Mouse (Mus musculus): ENCODE results near the gene Dgcr8. TPM values are rescaled to one million over a fixed set of nuclear protein-coding genes. Genes with fewer than 3 reads are reported as not detected.
A peak's percentile ranks its signal among the peaks of the same experiment; 100 is the strongest.

The Dgcr8 gene
- polyA plus RNA-seq, 1 experiment = 70.0 TPM

DNA sequence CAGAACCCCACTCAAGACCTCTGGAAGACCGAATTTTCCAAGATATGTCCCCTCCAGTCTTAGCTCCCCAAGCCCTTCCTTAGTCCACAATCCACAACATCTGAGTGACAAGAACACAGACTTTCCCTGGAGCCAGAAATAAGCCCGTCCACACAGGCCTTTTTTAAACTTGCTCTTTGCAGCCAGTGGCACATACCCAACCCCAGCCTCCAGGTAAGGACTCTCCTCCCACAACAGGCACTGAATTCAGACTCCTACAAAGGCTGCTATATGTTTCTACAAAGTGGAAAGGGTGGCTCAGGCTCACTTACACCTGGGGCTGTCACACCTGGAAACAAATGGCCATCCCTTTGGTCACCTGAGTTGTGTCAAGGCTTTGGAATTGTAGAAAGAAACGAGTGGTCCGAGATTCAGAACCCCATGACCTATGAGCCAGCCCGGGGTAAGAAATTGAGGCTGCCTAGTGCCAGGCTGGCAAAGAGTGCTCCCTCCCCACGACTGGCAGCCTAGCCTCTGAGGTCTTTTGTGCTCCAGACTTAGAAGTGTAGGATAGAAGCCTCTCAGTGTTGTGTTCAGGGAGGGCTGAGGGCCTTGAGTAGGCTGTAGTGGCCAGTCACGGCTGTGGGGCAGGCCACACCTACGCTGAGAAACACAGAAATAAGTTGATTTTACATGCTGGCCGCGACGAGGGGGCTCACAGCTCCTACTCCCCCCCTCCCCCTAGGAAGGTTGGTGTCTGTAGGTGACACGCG, 55.0 kb downstream of the Dgcr8 start:
- H3K36me3 ChIP-seq (ENCODE audit: control insufficient read depth, insufficient read depth, low read length) = no peaks in the 10 kb centered on the region; the same call in 1 of the 2 replicates
- no peak for DNase-seq
- peak overlapping the region; percentile 85 for H3K27ac ChIP-seq (ENCODE audit: control insufficient read depth, insufficient read depth, low read length)
- TF ChIP-seq POLR2A (IDR thresholded peaks at IDR 0.05; ENCODE audit: control insufficient read depth, extremely low read depth, insufficient read depth, low read length, poor library complexity) = no peak
- no peak for TF ChIP-seq CTCF (IDR thresholded peaks at IDR 0.05; ENCODE audit: borderline replicate concordance, control insufficient read depth, extremely low read depth, insufficient read depth, low read length, poor library complexity)
- H3K4me1 ChIP-seq (replicated peaks; ENCODE audit: control insufficient read depth, insufficient read depth, low read length) = peaks cover 57% of the 10 kb centered on the region
- WGBS = 2% methylated on average over 13 of the region's 13 CpGs
- H3K27me3 ChIP-seq (ENCODE audit: control insufficient read depth, insufficient read depth, low read length) = no peaks in the 10 kb centered on the region
- peak overlapping the region; percentile 80 for H3K4me3 ChIP-seq (ENCODE audit: control insufficient read depth, insufficient read depth, low read length)

DNA sequence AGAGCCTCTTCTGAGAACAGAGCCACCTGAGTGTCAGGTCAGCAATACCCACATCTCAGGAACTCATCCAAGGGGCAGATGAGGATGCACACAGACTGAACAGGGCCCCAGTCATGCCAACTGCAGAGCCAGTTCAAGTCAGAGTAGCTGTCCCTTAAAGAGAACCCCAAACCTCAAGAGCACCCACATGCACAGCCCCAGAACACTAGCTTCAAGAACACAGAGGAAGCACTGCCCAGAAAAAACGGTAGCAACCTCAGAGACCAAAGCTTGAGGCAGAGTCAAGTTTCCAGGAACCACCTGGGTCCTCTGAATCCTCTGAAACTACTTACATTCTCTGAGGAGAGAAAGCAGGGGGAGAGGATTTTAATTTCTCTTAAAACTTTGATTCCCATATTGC, 55.6 kb downstream of the Dgcr8 start:
- Histone ChIP-seq H3K27me3 (ENCODE audit: control insufficient read depth, insufficient read depth, low read length) (no peaks in the 10 kb centered on the region), H3K36me3 (ENCODE audit: control insufficient read depth, insufficient read depth, low read length) (peaks cover under 1% of the 10 kb centered on the region), H3K27ac (ENCODE audit: control insufficient read depth, insufficient read depth, low read length) (peak overlapping the region; percentile 99), H3K4me1 (replicated peaks; ENCODE audit: control insufficient read depth, insufficient read depth, low read length) (peaks cover 62% of the 10 kb centered on the region), H3K4me3 (ENCODE audit: control insufficient read depth, insufficient read depth, low read length) (peak overlapping the region; percentile 40)
- TF ChIP-seq CTCF (IDR thresholded peaks at IDR 0.05; ENCODE audit: borderline replicate concordance, control insufficient read depth, extremely low read depth, insufficient read depth, low read length, poor library complexity) (no peak), POLR2A (IDR thresholded peaks at IDR 0.05; ENCODE audit: control insufficient read depth, extremely low read depth, insufficient read depth, low read length, poor library complexity) (no peak)
- WGBS = 0% methylated on average over 1 of the region's 1 CpGs
- DNase-seq = peak; percentile 57

DNA sequence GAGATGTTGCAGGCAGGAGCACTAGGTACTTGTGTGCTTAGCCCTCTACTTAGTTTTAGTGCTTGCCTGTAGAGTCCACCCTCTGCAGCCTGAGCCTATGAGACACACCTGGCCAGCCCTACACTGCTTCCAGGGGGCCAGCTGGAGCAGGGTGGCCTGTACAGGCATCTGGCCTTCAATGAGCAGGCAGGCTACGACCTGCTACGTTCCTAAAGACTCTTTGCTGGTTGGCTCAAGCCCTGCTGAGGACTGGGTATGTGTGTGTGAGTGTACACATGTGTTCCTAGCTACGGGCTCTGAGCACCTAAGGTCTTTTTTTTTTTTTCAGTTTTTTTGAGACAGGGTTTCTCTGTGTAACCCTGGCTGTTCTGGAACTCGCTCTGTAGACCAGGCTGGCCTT, 57.6 kb downstream of the Dgcr8 start:
- no peak overlapping the region for H3K4me3 ChIP-seq (ENCODE audit: control insufficient read depth, insufficient read depth, low read length)
- H3K4me1 ChIP-seq (replicated peaks; ENCODE audit: control insufficient read depth, insufficient read depth, low read length) = peaks cover 62% of the 10 kb centered on the region
- H3K36me3 ChIP-seq (ENCODE audit: control insufficient read depth, insufficient read depth, low read length) = peaks cover 13% of the 10 kb centered on the region
- no peaks in the 10 kb centered on the region for H3K27me3 ChIP-seq (ENCODE audit: control insufficient read depth, insufficient read depth, low read length)
- TF ChIP-seq CTCF (IDR thresholded peaks at IDR 0.05; ENCODE audit: borderline replicate concordance, control insufficient read depth, extremely low read depth, insufficient read depth, low read length, poor library complexity) (peak; percentile 23; the same call in 1 of the 2 replicates), POLR2A (IDR thresholded peaks at IDR 0.05; ENCODE audit: control insufficient read depth, extremely low read depth, insufficient read depth, low read length, poor library complexity) (no peak)
- H3K27ac ChIP-seq (ENCODE audit: control insufficient read depth, insufficient read depth, low read length) = peak overlapping the region; percentile 63
- no peak for DNase-seq
- WGBS = 72% methylated on average over 4 of the region's 4 CpGs

DNA sequence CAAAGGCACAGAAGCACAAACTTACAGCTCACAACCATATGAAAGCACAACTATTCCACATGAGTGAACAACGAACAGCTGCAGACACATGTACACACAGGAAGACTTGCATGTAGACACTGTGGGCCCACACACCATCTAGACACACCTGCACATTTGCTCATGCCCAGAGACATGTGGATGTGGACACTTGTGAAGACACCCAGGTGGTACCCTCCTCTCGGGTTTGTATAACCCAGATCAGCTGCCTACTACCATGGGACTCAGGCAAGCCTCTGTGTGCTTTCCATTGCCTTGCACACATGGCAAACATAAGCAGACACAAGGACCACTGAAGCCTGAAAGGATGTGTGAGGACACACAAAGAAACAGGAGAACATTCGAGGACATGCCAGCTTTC, 58.0 kb downstream of the Dgcr8 start:
- no peak for DNase-seq
- no peak for TF ChIP-seq CTCF (IDR thresholded peaks at IDR 0.05; ENCODE audit: borderline replicate concordance, control insufficient read depth, extremely low read depth, insufficient read depth, low read length, poor library complexity)
- no peak for TF ChIP-seq POLR2A (IDR thresholded peaks at IDR 0.05; ENCODE audit: control insufficient read depth, extremely low read depth, insufficient read depth, low read length, poor library complexity)
- Histone ChIP-seq H3K27ac (ENCODE audit: control insufficient read depth, insufficient read depth, low read length) (peak overlapping the region; percentile 63), H3K36me3 (ENCODE audit: control insufficient read depth, insufficient read depth, low read length) (peaks cover 17% of the 10 kb centered on the region), H3K4me3 (ENCODE audit: control insufficient read depth, insufficient read depth, low read length) (no peak overlapping the region), H3K27me3 (ENCODE audit: control insufficient read depth, insufficient read depth, low read length) (no peaks in the 10 kb centered on the region), H3K4me1 (replicated peaks; ENCODE audit: control insufficient read depth, insufficient read depth, low read length) (peaks cover 62% of the 10 kb centered on the region)
- whole genome bisulfite sequencing = 36% methylated on average over 3 of the region's 3 CpGs

DNA sequence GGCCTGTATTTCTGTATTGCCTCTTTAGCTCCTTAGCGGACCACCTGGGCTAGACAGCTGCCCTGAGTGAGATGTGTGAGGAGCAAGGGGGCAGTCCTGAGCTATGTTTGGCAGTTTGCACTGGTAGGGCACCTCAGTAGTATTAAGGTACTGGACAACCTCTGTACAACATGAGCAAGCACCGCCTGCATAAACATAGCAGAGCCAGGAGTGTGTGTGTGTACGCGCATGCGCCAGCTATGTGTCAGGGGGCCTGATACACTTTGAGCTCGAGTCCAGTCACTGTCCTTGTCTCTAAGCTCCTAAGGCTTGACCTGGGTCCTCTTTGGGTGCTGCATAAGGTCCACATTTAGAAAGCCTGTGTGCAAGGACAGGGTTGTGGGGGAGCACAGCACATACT, 58.4 kb downstream of the Dgcr8 start:
- no peak for DNase-seq
- TF ChIP-seq POLR2A (IDR thresholded peaks at IDR 0.05; ENCODE audit: control insufficient read depth, extremely low read depth, insufficient read depth, low read length, poor library complexity) (no peak), CTCF (IDR thresholded peaks at IDR 0.05; ENCODE audit: borderline replicate concordance, control insufficient read depth, extremely low read depth, insufficient read depth, low read length, poor library complexity) (no peak)
- Histone ChIP-seq H3K36me3 (ENCODE audit: control insufficient read depth, insufficient read depth, low read length) (peaks cover 21% of the 10 kb centered on the region), H3K4me3 (ENCODE audit: control insufficient read depth, insufficient read depth, low read length) (no peak overlapping the region), H3K4me1 (replicated peaks; ENCODE audit: control insufficient read depth, insufficient read depth, low read length) (peaks cover 58% of the 10 kb centered on the region), H3K27ac (ENCODE audit: control insufficient read depth, insufficient read depth, low read length) (peak overlapping the region; percentile 63), H3K27me3 (ENCODE audit: control insufficient read depth, insufficient read depth, low read length) (no peaks in the 10 kb centered on the region)
- 87% methylated on average over 6 of the region's 6 CpGs for WGBS

DNA sequence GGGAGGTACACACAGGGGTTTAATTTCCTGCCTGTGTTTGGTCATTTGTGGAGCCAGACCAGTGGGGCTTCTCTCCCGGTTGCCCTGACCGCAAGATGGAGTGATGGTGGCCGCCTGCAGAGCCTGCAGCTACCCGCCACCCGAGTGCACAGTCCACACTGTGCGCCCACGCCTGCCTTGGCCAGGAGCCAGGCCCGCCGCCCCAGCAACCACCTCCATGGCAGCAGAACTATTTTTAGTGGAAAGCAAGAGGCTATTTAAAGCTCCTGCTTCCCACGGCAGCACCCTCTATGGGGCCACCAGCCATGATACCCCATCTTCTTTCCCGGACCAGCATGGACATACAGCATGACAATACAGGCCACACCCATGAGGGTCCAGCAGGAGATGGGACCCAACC, 59.4 kb downstream of the Dgcr8 start:
- WGBS = 37% methylated on average over 11 of the region's 11 CpGs
- Histone ChIP-seq H3K4me1 (replicated peaks; ENCODE audit: control insufficient read depth, insufficient read depth, low read length) (peaks cover 54% of the 10 kb centered on the region), H3K27me3 (ENCODE audit: control insufficient read depth, insufficient read depth, low read length) (no peaks in the 10 kb centered on the region), H3K27ac (ENCODE audit: control insufficient read depth, insufficient read depth, low read length) (peak overlapping the region; percentile 63), H3K36me3 (ENCODE audit: control insufficient read depth, insufficient read depth, low read length) (peaks cover 31% of the 10 kb centered on the region), H3K4me3 (ENCODE audit: control insufficient read depth, insufficient read depth, low read length) (no peak overlapping the region)
- DNase-seq = no peak
- TF ChIP-seq CTCF (IDR thresholded peaks at IDR 0.05; ENCODE audit: borderline replicate concordance, control insufficient read depth, extremely low read depth, insufficient read depth, low read length, poor library complexity) (no peak), POLR2A (IDR thresholded peaks at IDR 0.05; ENCODE audit: control insufficient read depth, extremely low read depth, insufficient read depth, low read length, poor library complexity) (no peak)
